Mouse (Mus musculus) adrenal gland, adult 8-10 months (tissue): ENCODE results near the gene Miga1. TPM values are rescaled to one million over a fixed set of nuclear protein-coding genes. Genes with fewer than 3 reads are reported as not detected.
A peak's percentile ranks its signal among the peaks of the same experiment; 100 is the strongest.
"Not testable (repeated sequence)": the region's sequence is repeated elsewhere in the genome, so short reads cannot be mapped to it uniquely, and the experiment has no call there.

Source experiments
- DNase-seq: peaks from one replicate; pipeline ENCODE4 v3.0.0; 2022
- total RNA-seq, 4 experiments: library from RNA; stranded (reverse); gene quantifications; 2 replicates each; pipeline ENCODE4 v1.2.4; 2022

The Miga1 gene
- total RNA-seq, 4 experiments from 2014 or later = 9.9 to 29.6 (median 16.8) TPM

DNA sequence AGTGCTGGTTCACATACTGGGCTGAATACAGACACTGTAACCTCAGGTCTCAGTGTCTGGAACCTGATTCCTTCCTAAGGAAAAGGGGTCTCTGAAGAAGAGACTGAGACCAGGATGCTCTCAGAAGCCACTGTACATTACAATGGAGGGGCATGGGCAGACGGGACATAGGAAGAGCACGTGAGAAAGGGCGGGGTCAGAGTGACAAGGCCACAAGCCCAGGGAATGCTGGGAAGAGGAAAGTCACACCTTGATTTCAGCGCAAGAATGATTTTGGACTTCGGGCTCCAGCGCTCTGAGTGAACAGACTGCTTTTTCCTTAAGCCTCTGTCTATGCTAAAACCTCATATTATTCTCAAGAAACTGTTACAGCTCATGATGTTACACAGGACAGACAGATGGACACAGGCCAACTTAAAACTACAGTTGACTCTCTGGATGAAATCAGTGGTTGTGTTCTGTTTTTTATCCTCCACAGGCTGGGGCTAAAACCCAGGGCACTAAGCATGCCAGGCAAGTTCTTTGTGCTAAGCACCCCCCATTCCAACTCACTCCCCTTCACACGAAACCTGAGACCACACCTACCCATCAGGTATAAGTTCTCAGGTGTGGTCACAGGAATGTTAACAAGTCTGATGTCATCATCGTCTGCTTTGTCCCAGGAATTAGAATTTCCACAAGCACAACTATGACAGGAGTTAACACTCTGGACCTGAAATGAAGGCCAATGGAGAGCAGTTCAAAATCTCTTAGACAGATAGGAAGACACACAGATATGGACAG is 18.3 kb downstream of the Miga1 start:
- no peak for DNase-seq

DNA sequence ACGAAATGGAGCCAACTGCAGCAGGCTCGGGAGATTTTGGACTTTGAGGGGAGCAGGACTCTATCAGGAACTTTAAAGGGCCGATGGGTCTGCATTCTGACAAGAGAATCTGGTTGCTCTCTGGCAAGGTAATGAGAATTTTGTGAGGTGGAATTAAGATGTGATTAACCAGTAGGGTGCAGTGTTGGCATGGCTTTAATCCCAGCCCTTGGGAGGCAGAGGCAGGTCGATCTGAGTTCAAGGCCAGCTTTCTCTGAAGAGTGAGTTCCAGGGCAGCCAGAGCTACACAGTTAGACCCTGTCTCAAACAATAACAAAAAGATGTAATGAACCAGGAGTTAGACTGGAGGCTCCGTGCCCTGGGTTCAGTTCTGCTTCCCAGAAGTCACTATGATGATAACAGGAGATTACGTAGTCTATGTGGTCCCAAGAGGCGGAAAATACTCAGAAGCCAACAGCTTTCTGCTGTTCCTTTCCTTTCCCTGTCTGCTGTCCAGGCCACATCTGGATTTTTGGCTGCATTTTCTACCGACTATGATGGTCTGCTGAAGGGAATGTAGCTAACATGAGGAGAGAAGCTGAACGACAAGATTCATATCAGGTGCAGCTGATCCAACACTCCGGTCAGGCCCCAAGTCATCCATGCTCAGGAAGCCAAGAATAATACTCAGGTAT is 19.1 kb downstream of the Miga1 start:
- no peak for DNase-seq

GRCm38 (mm10) chr3:152316447-152317173 is 23.6 kb downstream of the Miga1 start:
- not testable (repeated sequence) for DNase-seq

DNA sequence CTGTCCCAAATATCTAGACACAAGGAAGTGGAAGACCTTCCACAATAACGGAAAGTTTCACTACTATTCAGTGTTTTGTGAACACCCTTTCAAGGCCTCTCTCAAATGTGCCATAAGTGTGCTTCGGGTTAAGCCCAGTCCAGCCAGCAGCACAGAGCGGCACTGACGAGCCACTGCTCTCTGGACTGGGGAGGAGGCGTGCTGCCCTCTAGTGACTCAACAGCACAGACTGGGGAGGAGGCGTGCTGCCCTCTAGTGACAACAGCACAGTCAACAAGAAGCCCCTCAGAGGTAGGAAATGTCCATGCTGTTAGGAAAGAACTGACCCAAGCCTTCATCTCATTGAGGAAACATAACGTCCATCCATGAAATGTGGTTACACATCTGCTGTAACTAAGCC is 24.6 kb downstream of the Miga1 start:
- DNase-seq = peak; percentile 73

DNA sequence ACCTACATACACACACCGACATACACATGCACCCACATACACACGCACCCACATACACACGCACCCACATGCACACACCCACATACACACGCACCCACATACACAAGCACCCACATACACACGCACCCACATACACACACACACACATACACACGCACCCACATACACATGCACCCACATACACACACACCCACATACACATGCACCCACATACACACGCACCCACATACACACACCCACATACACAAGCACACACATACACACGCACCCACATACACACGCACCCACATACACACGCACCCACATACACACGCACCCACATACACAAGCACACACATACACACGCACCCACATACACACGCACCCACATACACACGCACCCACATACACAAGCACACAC is 25.5 kb downstream of the Miga1 start:
- DNase-seq = not testable (repeated sequence)

GRCm38 (mm10) chr3:152309250-152309645 is 31.0 kb downstream of the Miga1 start:
- DNase-seq = no peak

- DNase-seq = no peak
Observed at GRCm38 (mm10) chr3:152308485-152309249, 31.5 kb downstream of the Miga1 start.

DNA sequence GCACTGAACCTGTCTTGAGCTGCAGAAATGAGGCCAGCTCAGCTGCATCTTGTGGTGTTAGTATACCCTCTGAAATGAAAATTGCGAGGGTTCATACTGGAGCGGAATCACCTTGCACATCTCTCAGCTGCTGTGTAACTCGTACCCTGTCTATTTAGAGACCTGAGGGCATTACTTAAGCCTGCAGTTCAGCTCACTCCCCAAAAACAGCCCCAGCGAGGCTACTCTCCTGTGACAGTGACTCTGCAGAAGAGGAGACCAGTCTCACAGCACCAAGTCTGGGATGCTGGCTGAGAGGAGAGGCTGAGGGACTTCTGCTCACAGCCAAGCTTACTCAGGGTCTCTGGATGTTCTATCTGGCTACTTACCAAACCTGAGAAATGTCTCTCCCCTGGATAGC is 34.2 kb downstream of the Miga1 start:
- no peak for DNase-seq

GRCm38 (mm10) chr3:152305080-152305479 is 35.1 kb downstream of the Miga1 start:
- no peak for DNase-seq

GRCm38 (mm10) chr3:152304093-152304815 is 36.0 kb downstream of the Miga1 start:
- no peak for DNase-seq

- no peak for DNase-seq
Observed at GRCm38 (mm10) chr3:152302991-152303390, 37.2 kb downstream of the Miga1 start.

GRCm38 (mm10) chr3:152300376-152301337 is 39.5 kb downstream of the Miga1 start:
- DNase-seq = no peak

GRCm38 (mm10) chr3:152295896-152296295 is 44.3 kb downstream of the Miga1 start:
- DNase-seq = no peak

DNA sequence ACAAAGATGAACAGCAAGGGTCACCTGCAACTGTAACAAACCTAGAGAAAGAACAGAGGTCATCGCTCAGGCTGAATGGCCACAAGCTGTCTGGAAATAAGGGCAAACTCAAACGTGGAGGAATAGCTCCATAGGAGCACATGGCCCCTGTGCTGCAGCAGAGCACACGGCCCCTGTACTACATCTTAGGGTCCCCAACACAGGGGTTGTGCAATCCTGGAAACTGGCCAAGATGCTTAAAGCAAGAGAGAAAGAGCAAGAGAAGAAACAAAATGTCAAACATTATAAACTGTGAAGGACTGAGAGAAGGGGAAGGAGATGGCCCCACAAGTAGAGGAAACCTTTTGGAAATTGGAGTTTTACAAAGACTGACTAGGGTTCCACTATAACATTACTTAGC is 45.8 kb downstream of the Miga1 start:
- DNase-seq = no peak

GRCm38 (mm10) chr3:152293530-152294181 is 46.6 kb downstream of the Miga1 start:
- no peak for DNase-seq

- no peak for DNase-seq
Observed at GRCm38 (mm10) chr3:152291895-152292294, 48.3 kb downstream of the Miga1 start.

DNA sequence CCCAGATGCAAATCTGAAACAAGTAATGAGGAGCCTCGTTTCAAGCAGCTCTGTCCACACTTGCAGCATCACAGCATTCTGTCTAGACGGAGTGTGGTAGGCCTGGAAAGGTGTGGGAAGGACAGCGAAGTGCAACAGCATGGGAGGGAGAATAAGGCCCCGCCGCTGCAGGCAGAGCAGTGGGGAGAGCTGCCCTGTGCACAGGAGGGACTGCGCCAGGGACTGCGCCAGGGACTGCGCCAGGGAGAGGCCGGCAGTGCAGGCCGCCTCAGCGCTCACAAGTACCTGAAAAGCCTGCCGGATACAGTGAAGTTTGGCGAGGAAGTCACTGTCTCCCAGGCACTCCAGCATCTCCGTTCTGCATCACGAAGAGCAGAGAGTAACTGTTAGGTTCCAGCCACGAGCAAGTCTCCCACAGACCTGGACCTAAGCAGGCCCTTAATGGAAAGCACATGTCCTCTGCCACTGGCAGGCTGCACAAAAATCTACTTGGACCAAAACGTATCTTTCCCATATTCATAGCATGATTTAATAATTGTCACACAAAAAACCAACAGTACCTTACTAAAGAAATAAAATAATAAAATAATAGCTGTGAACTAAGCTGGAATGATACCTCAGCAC is 49.9 kb downstream of the Miga1 start:
- DNase-seq = no peak

- peak; percentile 32 for DNase-seq
Observed at GRCm38 (mm10) chr3:152288740-152289139, 51.5 kb downstream of the Miga1 start.

DNA sequence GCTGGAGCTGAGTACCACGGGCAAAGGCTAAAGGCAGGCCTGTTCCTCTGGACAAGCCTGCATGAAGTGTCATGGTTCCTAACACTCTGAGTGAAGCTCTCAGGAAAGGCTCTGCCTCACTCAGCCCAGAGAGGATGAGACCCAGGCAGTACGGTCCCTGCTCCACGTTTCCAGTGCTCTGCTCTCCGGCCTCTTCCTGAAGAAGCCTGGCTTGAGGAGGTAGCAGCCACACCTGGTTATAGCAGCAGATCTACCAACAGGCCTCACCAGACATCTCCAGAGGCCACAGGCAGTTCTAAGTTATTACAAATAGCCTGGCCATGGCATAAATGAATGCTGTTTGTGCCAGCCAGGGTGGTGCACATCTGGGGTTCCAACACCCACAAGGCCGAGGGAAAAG is 51.9 kb downstream of the Miga1 start:
- DNase-seq = no peak

DNA sequence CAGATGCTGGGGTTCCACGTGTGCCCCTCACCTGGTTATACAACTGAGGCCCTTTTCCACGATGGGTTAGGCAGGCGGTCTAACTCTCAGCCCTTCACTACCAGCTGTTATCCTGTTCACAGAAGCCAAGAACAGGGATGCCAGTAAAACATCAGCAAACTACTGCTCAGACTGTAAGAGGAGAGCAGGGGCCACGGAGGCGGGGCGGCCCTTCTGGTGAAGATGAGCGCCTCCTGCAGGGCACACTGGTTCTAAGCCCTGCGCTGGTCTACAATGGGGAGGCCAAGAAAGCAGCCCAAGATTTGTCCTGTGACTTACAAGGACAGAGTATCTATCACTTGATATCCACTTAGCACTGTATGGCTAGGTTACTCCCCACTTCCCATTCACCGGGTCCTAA is 52.4 kb downstream of the Miga1 start:
- DNase-seq = no peak
